Mouse (Mus musculus) CH12.LX (cell line): Measurements from ENCODE around the gene Ano8. TPM values are rescaled to one million over a fixed set of nuclear protein-coding genes. Genes with fewer than 3 reads are reported as not detected.

Experiments used
- DNase-seq: peaks from one replicate; pipeline ENCODE4 v3.0.0-alpha.2; 2013; ENCODE audit errors: extremely low read depth
- H3K27ac ChIP-seq: 2 replicates; pipeline ENCODE4 v1.5.1; 2012; ENCODE audit warnings: low read depth, mild to moderate bottlenecking, control low read depth, moderate library complexity; ENCODE audit not compliant: insufficient read depth
- H3K27me3 ChIP-seq: replicated peaks from 2 replicates; pipeline ENCODE3; 2012; ENCODE audit warnings: inconsistent platforms
- H3K36me3 ChIP-seq, 2 experiments: replicated peaks in 1 of 2; 2 replicates each; pipeline versions ENCODE3 to v1.6.1; 2012; ENCODE audit warnings: inconsistent platforms in 1 of 2, low read length in 1 of 2, mild to moderate bottlenecking in 1 of 2, mixed read lengths in 1 of 2, moderate library complexity in 1 of 2; ENCODE audit not compliant: control insufficient read depth in 1 of 2, insufficient read depth in 1 of 2
- H3K4me1 ChIP-seq, 2 experiments: 2 replicates each; pipeline ENCODE4 v1.6.1; 2012; ENCODE audit warnings: inconsistent platforms in 1 of 2, moderate library complexity in 1 of 2; ENCODE audit not compliant: insufficient read depth in 2 of 2, control insufficient read depth in 1 of 2
- H3K4me2 ChIP-seq: 2 replicates; pipeline ENCODE4 v1.6.1; 2012; ENCODE audit warnings: low read depth, mild to moderate bottlenecking, control low read depth; ENCODE audit not compliant: poor library complexity, insufficient read depth, severe bottlenecking
- H3K4me3 ChIP-seq, 3 experiments: fragments of 150-350 bp in 1 of 3; sonication (generic) in 1 of 3; replicated peaks in 1 of 3; 2 replicates each; pipeline versions ENCODE3 to v1.5.1; 2011 to 2012; ENCODE audit warnings: low read depth in 2 of 3, low read length in 2 of 3, mild to moderate bottlenecking in 2 of 3, moderate library complexity in 2 of 3, control low read depth in 1 of 3, improper control_type of control experiment in 1 of 3, inconsistent platforms in 1 of 3, mixed read lengths in 1 of 3; ENCODE audit not compliant: poor library complexity in 1 of 3
- H3K79me2 ChIP-seq: replicated peaks from 2 replicates; pipeline ENCODE4 v1.6.1; 2012; ENCODE audit warnings: mild to moderate bottlenecking, moderate library complexity; ENCODE audit not compliant: control insufficient read depth, poor library complexity, insufficient read depth, severe bottlenecking; ENCODE audit errors: extremely low read depth
- H3K9ac ChIP-seq: 2 replicates; pipeline ENCODE4 v1.6.1; 2012; ENCODE audit warnings: low read depth, mild to moderate bottlenecking, control low read depth, moderate library complexity; ENCODE audit not compliant: insufficient read depth
- H3K9me3 ChIP-seq: replicated peaks from 2 replicates; pipeline ENCODE3; 2012; ENCODE audit warnings: low read length, inconsistent platforms, mixed read lengths
- BHLHE40 ChIP-seq: IDR thresholded peaks from 2 replicates; pipeline ENCODE4 v1.6.1; 2011; ENCODE audit warnings: mild to moderate bottlenecking, low read depth, low read length, improper control_type of control experiment
- CHD2 ChIP-seq: IDR thresholded peaks from 2 replicates; pipeline ENCODE4 v1.6.1; 2011; ENCODE audit warnings: low read length, improper control_type of control experiment
- CTCF ChIP-seq, 2 experiments: IDR thresholded peaks in 1 of 2; conservative IDR thresholded peaks in 1 of 2; 2 replicates each; pipeline ENCODE4 v1.5.1; 2011 to 2012; ENCODE audit warnings: low read depth in 2 of 2, low read length in 2 of 2, improper control_type of control experiment in 1 of 2, inconsistent platforms in 1 of 2, mild to moderate bottlenecking in 1 of 2, moderate library complexity in 1 of 2
- E2F4 ChIP-seq: IDR thresholded peaks from 2 replicates; pipeline ENCODE4 v1.6.1; 2011; ENCODE audit warnings: low read depth, low read length, improper control_type of control experiment; ENCODE audit not compliant: insufficient replicate concordance
- MXI1 ChIP-seq: IDR thresholded peaks from 2 replicates; pipeline ENCODE4 v1.6.1; 2011; ENCODE audit warnings: mild to moderate bottlenecking, low read depth, low read length, improper control_type of control experiment
- MYC ChIP-seq: IDR thresholded peaks from 2 replicates; pipeline ENCODE4 v1.6.1; 2011; ENCODE audit warnings: low read depth, mild to moderate bottlenecking, improper control_type of control experiment, low read length
- NRF1 ChIP-seq: IDR thresholded peaks from 2 replicates; pipeline ENCODE4 v1.6.1; 2014; ENCODE audit warnings: low read depth, mild to moderate bottlenecking, inconsistent platforms, low read length, improper control_type of control experiment, moderate library complexity
- POLR2A ChIP-seq: IDR thresholded peaks from 2 replicates; pipeline ENCODE4 v1.6.1; 2011; ENCODE audit warnings: low read depth, mild to moderate bottlenecking, improper control_type of control experiment, low read length
- POLR2AphosphoS2 ChIP-seq: IDR thresholded peaks from 2 replicates; pipeline ENCODE4 v1.6.1; 2011; ENCODE audit warnings: low read depth, low read length, improper control_type of control experiment
- RAD21 ChIP-seq: IDR thresholded peaks from 2 replicates; pipeline ENCODE4 v1.6.1; 2011; ENCODE audit warnings: low read depth, mild to moderate bottlenecking, low read length, improper control_type of control experiment, moderate library complexity
- SMC3 ChIP-seq: IDR thresholded peaks from 2 replicates; pipeline ENCODE4 v1.6.1; 2011; ENCODE audit warnings: low read depth, low read length, improper control_type of control experiment
- UBTF ChIP-seq: IDR thresholded peaks from 2 replicates; pipeline ENCODE4 v1.6.1; 2012; ENCODE audit warnings: low read depth, mild to moderate bottlenecking, inconsistent platforms, low read length, improper control_type of control experiment, moderate library complexity
- ZKSCAN1 ChIP-seq: IDR thresholded peaks from 2 replicates; pipeline ENCODE4 v1.6.1; 2012; ENCODE audit warnings: low read depth, inconsistent platforms, low read length, improper control_type of control experiment, borderline replicate concordance
- ZMIZ1 ChIP-seq: IDR thresholded peaks from 2 replicates; pipeline ENCODE4 v1.6.1; 2012; ENCODE audit warnings: low read depth, mild to moderate bottlenecking, inconsistent platforms, low read length, improper control_type of control experiment
- ZNF384 ChIP-seq: IDR thresholded peaks from 2 replicates; pipeline ENCODE4 v1.6.1; 2012; ENCODE audit warnings: low read depth, low read length, improper control_type of control experiment, inconsistent platforms
- dilution Hi-C: fragments of 300-500 bp; cut with MboI; formaldehyde crosslinking; loops from 2 replicates; pipeline ENCODE4 v1.14.3; 2020; ENCODE audit warnings: low sequenced_read_pairs; ENCODE audit not compliant: extremely low pct_unique_long_range_greater_than_20kb, extremely low pct_ligation_motif_present
- in situ Hi-C: fragments of 300-500 bp; cut with MboI; formaldehyde crosslinking; loops from 3 replicates; pipeline ENCODE4 v1.14.3; 2019; ENCODE audit warnings: low sequenced_read_pairs, low pct_ligation_motif_present, low pct_unique_long_range_greater_than_20kb, mixed read lengths
- polyA plus RNA-seq: library from polyadenylated mRNA; unstranded; fragments of >175 nt; gene quantifications from 2 replicates; pipeline ENCODE4 v1.2.1, GENCODE M21; 2012; ENCODE audit warnings: low read depth; ENCODE audit not compliant: insufficient read length
- total RNA-seq, 2 experiments: library from RNA; depleted of rRNA; stranded (reverse); fragments of 300-350 nt in 1 of 2; fragments of >200 nt in 1 of 2; gene quantifications; 2 replicates each; pipeline ENCODE4 v1.2.3; 2012 to 2014

The Ano8 gene
- total and polyA plus RNA-seq, 3 experiments: 1.8 to 6.7 (median 1.9) TPM

- dilution Hi-C loops (no loop called here), in situ Hi-C loops (no loop called here)
- peaks cover 3 to 10% of the 10 kb centered on the region in 2 experiments; a peak in 1 of 4 replicates for H3K4me1 ChIP-seq
- H3K27ac ChIP-seq: no peak overlapping the region
- H3K4me3 ChIP-seq: no peak overlapping the region
- H3K36me3 ChIP-seq: no peaks in the 10 kb centered on the region
- no peak overlapping the region for H3K4me2 ChIP-seq
- no peaks in the 10 kb centered on the region for H3K9me3 ChIP-seq
- TF ChIP-seq MXI1 (no peak), POLR2AphosphoS2 (no peak), CTCF (conservative IDR thresholded peaks at IDR 0.05 in 1 of 2, IDR thresholded peaks at IDR 0.05 in 1 of 2; ENCODE audit: low read depth in 2 of 2, low read length in 2 of 2) (peak in 1 of 2 experiments; percentile 12; a peak in 2 of 4 replicates)
- H3K9ac ChIP-seq: no peak overlapping the region
- no peaks in the 10 kb centered on the region for H3K79me2 ChIP-seq
- no peak for DNase-seq
- peaks cover 18% of the 10 kb centered on the region for H3K27me3 ChIP-seq
These were observed 29.3 kb upstream of the Ano8 start for GRCm38 (mm10) chr8:71515043-71515442.

- dilution Hi-C loops (no loop called here), in situ Hi-C loops (no loop called here)
- H3K36me3 ChIP-seq: no peaks in the 10 kb centered on the region
- no peak overlapping the region for H3K4me3 ChIP-seq
- peak; percentile 77 for TF ChIP-seq ZNF384
- peak; percentile 22 for TF ChIP-seq SMC3
- TF ChIP-seq MYC: 0 out of 2 replicates have a peak, but pooled peaks have one; percentile 47
- TF ChIP-seq E2F4: no peak
- peak; percentile 6; the same call in 1 of the 2 replicates for TF ChIP-seq RAD21
- no peak for TF ChIP-seq BHLHE40
- TF ChIP-seq POLR2AphosphoS2: no peak
- TF ChIP-seq CTCF (conservative IDR thresholded peaks at IDR 0.05 in 1 of 2, IDR thresholded peaks at IDR 0.05 in 1 of 2; ENCODE audit: low read depth in 2 of 2, low read length in 2 of 2): peak in 1 of 2 experiments; percentile 65; a peak in 2 of 4 replicates
- H3K79me2 ChIP-seq: no peaks in the 10 kb centered on the region
- H3K9me3 ChIP-seq: no peaks in the 10 kb centered on the region
- no peak overlapping the region for H3K4me2 ChIP-seq
- DNase-seq: no peak
- H3K27me3 ChIP-seq: peaks cover 34% of the 10 kb centered on the region
- H3K27ac ChIP-seq: no peak overlapping the region
- no peak overlapping the region for H3K9ac ChIP-seq
- peaks cover 0 to 5% of the 10 kb centered on the region in 2 experiments; a peak in 1 of 4 replicates for H3K4me1 ChIP-seq
These were observed 27.4 kb upstream of the Ano8 start for GRCm38 (mm10) chr8:71513018-71513754.

GRCm38 (mm10) chr8:71511644-71512043 lies 25.9 kb upstream of the Ano8 start, which contains the start of gene Plvap:
Plvap (minus strand) TSS chr8:71511752.
- peaks cover 0 to 2% of the 10 kb centered on the region in 2 experiments; a peak in 1 of 4 replicates for H3K4me1 ChIP-seq
- TF ChIP-seq ZMIZ1 (no peak), ZKSCAN1 (no peak), MYC (no peak), BHLHE40 (no peak), CHD2 (no peak), NRF1 (no peak), POLR2A (no peak), UBTF (no peak), ZNF384 (no peak)
- TF ChIP-seq, all 38 proteins: peak for 0
- Histone ChIP-seq H3K9me3 (no peaks in the 10 kb centered on the region), H3K27me3 (peaks cover 49% of the 10 kb centered on the region), H3K27ac (no peak within 1 kb of the TSS), H3K4me3 (no peak within 1 kb of the TSS), H3K36me3 (no peaks in the 10 kb centered on the region), H3K9ac (no peak within 1 kb of the TSS), H3K4me2 (no peak within 1 kb of the TSS), H3K79me2 (no peaks in the 10 kb centered on the region)
- in situ Hi-C loops: no loop called here
- dilution Hi-C loops: no loop called here
- DNase-seq: no peak
